Mouse (Mus musculus): ENCODE data around the gene Arf5. TPM values are rescaled to one million over a fixed set of nuclear protein-coding genes. Genes with fewer than 3 reads are reported as not detected.

Gene Arf5
- total and polyA plus RNA-seq, 3 experiments = 92.8 to 292 TPM; not detected in 1

- peaks cover 2 to 32% of the 10 kb centered on the region in 2 experiments for H3K4me1 ChIP-seq (ENCODE audit: control insufficient read depth in 1 of 2, insufficient read depth in 2 of 2, low read length in 2 of 2)
- peaks cover 0 to 17% of the 10 kb centered on the region in 2 experiments; a peak in 2 of 4 replicates for H3K36me3 ChIP-seq (ENCODE audit: control insufficient read depth in 1 of 2, insufficient read depth in 2 of 2, low read length in 2 of 2)
- peak overlapping the region; percentile 28; the same call in 1 of the 2 replicates for H3K27ac ChIP-seq (ENCODE audit: control insufficient read depth, low read depth, low read length)
- peak overlapping the region; percentile 75 for H3K9ac ChIP-seq (ENCODE audit: control insufficient read depth, low read depth, low read length, poor library complexity, severe bottlenecking)
- no peaks in the 10 kb centered on the region for H3K27me3 ChIP-seq (ENCODE audit: control insufficient read depth in 1 of 2, insufficient read depth in 2 of 2, low read length in 2 of 2)
- peak overlapping the region; percentile 82 to 89 for H3K4me3 ChIP-seq (ENCODE audit: control insufficient read depth in 1 of 2, insufficient read depth in 1 of 2, low read depth in 2 of 2, low read length in 2 of 2)
- DNase-seq (ENCODE audit: low read depth, low spot score) = peak; percentile 97
- H3K9me3 ChIP-seq (replicated peaks; ENCODE audit: insufficient read depth, low read length) = no peaks in the 10 kb centered on the region
- H3K79me2 ChIP-seq (ENCODE audit: control insufficient read depth, insufficient read depth, low read length, poor library complexity) = peaks cover 13% of the 10 kb centered on the region
- TF ChIP-seq E2F4 (IDR thresholded peaks at IDR 0.05; ENCODE audit: borderline replicate concordance, low read depth, low read length) = no peak
- 0 out of 2 replicates have a peak, but pooled peaks have one; percentile 59 for TF ChIP-seq POLR2AphosphoS2 (IDR thresholded peaks at IDR 0.05; ENCODE audit: low read length)
- peak; percentile 86 for TF ChIP-seq MXI1 (IDR thresholded peaks at IDR 0.05; ENCODE audit: low read depth, low read length)
- peak; percentile 34; the same call in 1 of the 2 replicates for TF ChIP-seq MAX (IDR thresholded peaks at IDR 0.05; ENCODE audit: low read length)
- peak; percentile 16; the same call in 1 of the 2 replicates for TF ChIP-seq ZNF384 (IDR thresholded peaks at IDR 0.05; ENCODE audit: low read depth, low read length)
- no peak for TF ChIP-seq GATA1 (IDR thresholded peaks at IDR 0.05; ENCODE audit: low read depth, low read length)
- no peak for TF ChIP-seq GABPA (IDR thresholded peaks at IDR 0.05; ENCODE audit: low read depth, low read length)
- TF ChIP-seq TCF12 (IDR thresholded peaks at IDR 0.05; ENCODE audit: low read depth, low read length) = peak; percentile 63
- no peak for TF ChIP-seq CHD2 (IDR thresholded peaks at IDR 0.05; ENCODE audit: low read length)
- TF ChIP-seq USF2 (IDR thresholded peaks at IDR 0.05; ENCODE audit: borderline replicate concordance in 1 of 2, insufficient read depth in 1 of 2, low read depth in 1 of 2, low read length in 2 of 2) = no peak
- peak; percentile 97 for TF ChIP-seq ELF1 (IDR thresholded peaks at IDR 0.05; ENCODE audit: low read depth, low read length)
- peak; percentile 59; the same call in 1 of the 2 replicates for TF ChIP-seq RCOR1 (IDR thresholded peaks at IDR 0.05; ENCODE audit: low read depth, low read length)
- TF ChIP-seq MYB (IDR thresholded peaks at IDR 0.05; ENCODE audit: low read depth, low read length) = no peak
- no peak for TF ChIP-seq ZKSCAN1 (IDR thresholded peaks at IDR 0.05; ENCODE audit: low read depth, low read length)
- peak; percentile 39 to 69; a peak in 3 of 4 replicates for TF ChIP-seq POLR2A (IDR thresholded peaks at IDR 0.05; ENCODE audit: control insufficient read depth in 1 of 2, insufficient read depth in 1 of 2, low read depth in 1 of 2, low read length in 2 of 2, poor library complexity in 1 of 2)
- peak; percentile 73 for TF ChIP-seq SMC3 (IDR thresholded peaks at IDR 0.05; ENCODE audit: low read depth, low read length)
- TF ChIP-seq ZC3H11A (IDR thresholded peaks at IDR 0.05; ENCODE audit: low read depth, low read length) = peak; percentile 63
- TF ChIP-seq TAL1 (IDR thresholded peaks at IDR 0.05; ENCODE audit: low read length) = no peak
- TF ChIP-seq SIN3A (IDR thresholded peaks at IDR 0.05; ENCODE audit: low read length) = peak; percentile 93
- 0 out of 2 replicates have a peak, but pooled peaks have one; percentile 39 for TF ChIP-seq TBP (IDR thresholded peaks at IDR 0.05; ENCODE audit: low read depth, low read length)
- TF ChIP-seq CTCF (IDR thresholded peaks at IDR 0.05 in 2 of 3, conservative IDR thresholded peaks at IDR 0.05 in 1 of 3; ENCODE audit: control insufficient read depth in 1 of 3, insufficient read depth in 1 of 3, low read depth in 2 of 3, low read length in 3 of 3, poor library complexity in 1 of 3, severe bottlenecking in 1 of 3) = peak; percentile 71 to 83 (median 75)
- no peak for TF ChIP-seq JUND (IDR thresholded peaks at IDR 0.05; ENCODE audit: low read depth, low read length)
- no peak for TF ChIP-seq BHLHE40 (IDR thresholded peaks at IDR 0.05; ENCODE audit: borderline replicate concordance, low read depth, low read length)
- peak; percentile 60; the same call in 1 of the 2 replicates for TF ChIP-seq KAT2A (conservative IDR thresholded peaks at IDR 0.05; ENCODE audit: low read depth, low read length)
- 0 out of 4 replicates have a peak, but pooled peaks of 1 of the 2 experiments have one; percentile 43 for TF ChIP-seq EP300 (IDR thresholded peaks at IDR 0.05; ENCODE audit: low read depth in 1 of 2, low read length in 2 of 2)
- peak; percentile 46; the same call in 1 of the 2 replicates for TF ChIP-seq ZMIZ1 (IDR thresholded peaks at IDR 0.05; ENCODE audit: low read depth, low read length)
- 0 out of 2 replicates have a peak, but pooled peaks have one; percentile 60 for TF ChIP-seq MAZ (IDR thresholded peaks at IDR 0.05; ENCODE audit: low read depth, low read length)
- no peak for TF ChIP-seq CHD1 (IDR thresholded peaks at IDR 0.05; ENCODE audit: low read depth, low read length)
- 0 out of 2 replicates have a peak, but pooled peaks have one; percentile 41 for TF ChIP-seq USF1 (IDR thresholded peaks at IDR 0.05; ENCODE audit: low read depth, low read length)
- TF ChIP-seq MYC (IDR thresholded peaks at IDR 0.05; ENCODE audit: low read depth, low read length) = no peak
- TF ChIP-seq RAD21 (IDR thresholded peaks at IDR 0.05; ENCODE audit: low read depth, low read length) = peak; percentile 88
- TF ChIP-seq NELFE (IDR thresholded peaks at IDR 0.05; ENCODE audit: low read depth, low read length) = peak; percentile 51
- TF ChIP-seq MEF2A (IDR thresholded peaks at IDR 0.05; ENCODE audit: extremely low read depth, insufficient replicate concordance, low read depth, low read length, poor library complexity, severe bottlenecking) = no peak
- no peak for TF ChIP-seq POLR2AphosphoS5 (IDR thresholded peaks at IDR 0.05; ENCODE audit: borderline replicate concordance, low read depth, low read length)
- TF ChIP-seq MAFK (IDR thresholded peaks at IDR 0.05; ENCODE audit: borderline replicate concordance, low read depth, low read length) = no peak
- TF ChIP-seq NRF1 (IDR thresholded peaks at IDR 0.05; ENCODE audit: insufficient read depth, low read depth, low read length, poor library complexity, severe bottlenecking) = no peak
These were observed 1.8 kb upstream of the Arf5 start for GRCm38 (mm10) chr6:28421469-28422000.

Data from MEL (cell line).